Mouse (Mus musculus) heart, adult 2 months (tissue): ENCODE results near the gene Slc7a11.

Experiments
- CTCF ChIP-seq: fragments of 200-600 bp; IDR thresholded peaks from 2 replicates; pipeline ENCODE4 v1.8.1; 2022; ENCODE audit warnings: antibody characterized with exemption, mild to moderate bottlenecking, moderate library complexity
- EP300 ChIP-seq: fragments of 200-500 bp; IDR thresholded peaks from 2 replicates; pipeline ENCODE4 v1.6.1; 2011; ENCODE audit warnings: low read depth, low read length, control low read depth; ENCODE audit not compliant: insufficient read depth

- no peak for TF ChIP-seq CTCF
- TF ChIP-seq EP300: no peak
Observed at GRCm38 (mm10) chr3:50302648-50303047, 140.8 kb downstream of the Slc7a11 start.
